In genomic region chr3:122103864-122104808, GRCm38 (mm10) we compare ENCODE assay signal across 8 mouse cellular contexts. TPM values are rescaled to one million over a fixed set of nuclear protein-coding genes. Genes with fewer than 3 reads are reported as not detected.
A peak's percentile ranks its signal among the peaks of the same experiment; 100 is the strongest.
DNase-seq lines count a peak whose midpoint lies in the region; ATAC-seq and TF ChIP-seq lines count a peak whose summit lies in the region.

No protein-coding gene starts in this region.

- H3K4me2 ChIP-seq in heart, embryonic 14.5 days (ENCODE audit: low read length): peak overlapping the region; percentile 70
- H3K4me2 ChIP-seq in liver, embryonic 14.5 days (ENCODE audit: low read depth): peak overlapping the region; percentile 47; the same call in 1 of the 2 replicates
- H3K4me2 ChIP-seq in neural tube, embryonic 11.5 days (ENCODE audit: low read depth): 0 out of 2 replicates have a peak overlapping the region, but pooled peaks have one; percentile 7
- peak overlapping the region; percentile 52 for H3K4me2 ChIP-seq in stomach, embryonic 16.5 days (ENCODE audit: low read depth, low read length)

- H3K4me3 ChIP-seq in forebrain, embryonic 10.5 days: peak overlapping the region; percentile 32
- peak overlapping the region; percentile 37 to 41 for H3K4me3 ChIP-seq in heart, embryonic 14.5 days (ENCODE audit: control insufficient read depth in 1 of 2, insufficient read depth in 1 of 2, low read depth in 1 of 2, low read length in 2 of 2)
- peak overlapping the region; percentile 14 to 26; a peak in 3 of 4 replicates for H3K4me3 ChIP-seq in liver, embryonic 14.5 days (ENCODE audit: insufficient read depth in 1 of 2, low read depth in 2 of 2, low read length in 2 of 2)
- H3K4me3 ChIP-seq in neural tube, embryonic 11.5 days (ENCODE audit: low read depth, low read length): no peak overlapping the region
- H3K4me3 ChIP-seq in stomach, embryonic 16.5 days (replicated peaks; ENCODE audit: low read length): peak overlapping the region; percentile 35

- TF ChIP-seq EP300 in liver, embryonic 14.5 days (IDR thresholded peaks at IDR 0.05; ENCODE audit: low read depth): no peak

- WGBS in forebrain, embryonic 10.5 days: 30% methylated on average over 20 of the region's 20 CpGs
- 19% methylated on average over 20 of the region's 20 CpGs for whole genome bisulfite sequencing in heart, embryonic 14.5 days
- WGBS in liver, embryonic 14.5 days (ENCODE audit: insufficient replicate concordance): 31% methylated on average over 20 of the region's 20 CpGs
- 34% methylated on average over 20 of the region's 20 CpGs for WGBS in neural tube, embryonic 11.5 days
- WGBS in stomach, embryonic 16.5 days: 22% methylated on average over 20 of the region's 20 CpGs

- peak overlapping the region; percentile 56 for H3K9ac ChIP-seq in heart, embryonic 14.5 days (ENCODE audit: low read length)
- no peak overlapping the region for H3K9ac ChIP-seq in liver, embryonic 14.5 days (replicated peaks)
- no peak overlapping the region for H3K9ac ChIP-seq in neural tube, embryonic 11.5 days (ENCODE audit: low read length)
- H3K9ac ChIP-seq in stomach, embryonic 16.5 days (ENCODE audit: low read length): peak overlapping the region; percentile 24; the same call in 1 of the 2 replicates

- no peaks in the 10 kb centered on the region for H3K36me3 ChIP-seq in forebrain, embryonic 10.5 days (replicated peaks)
- no peaks in the 10 kb centered on the region for H3K36me3 ChIP-seq in heart, embryonic 14.5 days (ENCODE audit: control insufficient read depth, insufficient read depth, low read length)
- H3K36me3 ChIP-seq in liver, embryonic 14.5 days (replicated peaks; ENCODE audit: control insufficient read depth, insufficient read depth, low read depth): no peaks in the 10 kb centered on the region
- no peaks in the 10 kb centered on the region for H3K36me3 ChIP-seq in neural tube, embryonic 11.5 days (ENCODE audit: control insufficient read depth, insufficient read depth, low read length)
- no peaks in the 10 kb centered on the region for H3K36me3 ChIP-seq in stomach, embryonic 16.5 days (ENCODE audit: control insufficient read depth, insufficient read depth, low read length)

- 0 out of 2 replicates have a peak overlapping the region, but pooled peaks have one; percentile 35 for H3K27ac ChIP-seq in forebrain, embryonic 10.5 days
- 0 out of 4 replicates have a peak overlapping the region, but pooled peaks of 1 of the 2 experiments have one; percentile 21 for H3K27ac ChIP-seq in heart, embryonic 14.5 days (replicated peaks in 1 of 2; ENCODE audit: control insufficient read depth in 1 of 2, insufficient read depth in 1 of 2, low read depth in 2 of 2, low read length in 2 of 2)
- H3K27ac ChIP-seq in liver, embryonic 14.5 days: no peak overlapping the region
- H3K27ac ChIP-seq in neural tube, embryonic 11.5 days (ENCODE audit: low read depth, low read length): no peak overlapping the region
- peak overlapping the region; percentile 12; the same call in 1 of the 2 replicates for H3K27ac ChIP-seq in stomach, embryonic 16.5 days (ENCODE audit: low read length)

- peak; percentile 94 for TF ChIP-seq CTCF in liver, embryonic 14.5 days (IDR thresholded peaks at IDR 0.05; ENCODE audit: low read depth)

- H3K9me3 ChIP-seq in forebrain, embryonic 10.5 days: no peaks in the 10 kb centered on the region
- no peaks in the 10 kb centered on the region for H3K9me3 ChIP-seq in heart, embryonic 14.5 days (ENCODE audit: control insufficient read depth, low read length)
- H3K9me3 ChIP-seq in liver, embryonic 14.5 days (ENCODE audit: control insufficient read depth, low read length): no peaks in the 10 kb centered on the region
- no peaks in the 10 kb centered on the region for H3K9me3 ChIP-seq in neural tube, embryonic 11.5 days (ENCODE audit: control insufficient read depth, low read length)
- no peaks in the 10 kb centered on the region for H3K9me3 ChIP-seq in stomach, embryonic 16.5 days (replicated peaks; ENCODE audit: control insufficient read depth, low read length)

- 0 out of 2 replicates have a peak, but pooled peaks have one; percentile 41 for ATAC-seq in heart, embryonic 14.5 days (ENCODE audit: insufficient number of reproducible peaks, insufficient read depth, low FRiP score, low read depth)
- peak; percentile 46 for ATAC-seq in liver, embryonic 14.5 days (ENCODE audit: insufficient read depth)
- ATAC-seq in neural tube, embryonic 11.5 days (ENCODE audit: insufficient read depth, low FRiP score, low TSS enrichment): no peak
- ATAC-seq in stomach, embryonic 16.5 days (ENCODE audit: insufficient read depth, low FRiP score): peak; percentile 53; the same call in 1 of the 2 replicates

- H3K4me1 ChIP-seq in forebrain, embryonic 10.5 days: peaks cover 25% of the 10 kb centered on the region
- H3K4me1 ChIP-seq in heart, embryonic 14.5 days (ENCODE audit: control insufficient read depth in 2 of 2, insufficient read depth in 2 of 2, low read length in 2 of 2): peaks cover 9 to 23% of the 10 kb centered on the region in 2 experiments
- peaks cover 11 to 31% of the 10 kb centered on the region in 2 experiments for H3K4me1 ChIP-seq in liver, embryonic 14.5 days (replicated peaks; ENCODE audit: control insufficient read depth in 2 of 2, insufficient read depth in 2 of 2, low read length in 1 of 2)
- H3K4me1 ChIP-seq in neural tube, embryonic 11.5 days (ENCODE audit: control insufficient read depth, insufficient read depth, low read length): no peaks in the 10 kb centered on the region
- H3K4me1 ChIP-seq in stomach, embryonic 16.5 days (ENCODE audit: control insufficient read depth, insufficient read depth, low read length): 0 out of 2 replicates have a peak, but pooled peaks cover 7% of the 10 kb centered on the region

- peak; percentile 47 to 65 for DNase-seq in CD8-positive naive resting alpha-beta T cell, adult 2 months (ENCODE audit: low read depth in 2 of 2, low spot score in 2 of 2)
- DNase-seq in c-Kit-positive CD71-negative TER-119-negative erythroid progenitor cells, embryonic 14.5 days (ENCODE audit: low read depth): peak; percentile 49
- peak; percentile 85 for DNase-seq in forebrain, embryonic 10.5 days (ENCODE audit: extremely low spot score, low spot score)
- peak; percentile 92 for DNase-seq in kidney, postnatal 14 days
- DNase-seq in liver, embryonic 14.5 days (ENCODE audit: low read depth in 3 of 3, low spot score in 3 of 3): peak; percentile 47 to 50 (median 49)
- peak; percentile 86 for DNase-seq in neural tube, embryonic 11.5 days (ENCODE audit: low spot score)

- peaks cover 40% of the 10 kb centered on the region for H3K27me3 ChIP-seq in forebrain, embryonic 10.5 days (ENCODE audit: poor library complexity, severe bottlenecking)
- no peaks in the 10 kb centered on the region for H3K27me3 ChIP-seq in heart, embryonic 14.5 days (ENCODE audit: control insufficient read depth, insufficient read depth, low read length)
- H3K27me3 ChIP-seq in liver, embryonic 14.5 days (ENCODE audit: control insufficient read depth, insufficient read depth, low read length): no peaks in the 10 kb centered on the region
- H3K27me3 ChIP-seq in neural tube, embryonic 11.5 days (ENCODE audit: control insufficient read depth, insufficient read depth, low read length): no peaks in the 10 kb centered on the region
- no peaks in the 10 kb centered on the region for H3K27me3 ChIP-seq in stomach, embryonic 16.5 days (ENCODE audit: control insufficient read depth, insufficient read depth, low read length)

RNA-seq across cellular contexts. Expression of gene Abca4, which starts 59.9 kb away (rescaled TPM):
- 1.7 and 2.1 TPM in 2 replicates for polyA plus RNA-seq in forebrain, embryonic 10.5 days (2016; fragmentation: Nextera tagmentation; extraction: Ambion mirVana)
- 3.6 and 3.9 TPM in 2 replicates for polyA plus RNA-seq in heart, embryonic 14.5 days (2014; fragmentation: Nextera tagmentation; extraction: Ambion mirVana)
- 0.35 TPM in 2 replicates for polyA plus RNA-seq in liver, embryonic 14.5 days (2012; rRNA removed)
- 0.53 and 0.69 TPM in 2 replicates for polyA plus RNA-seq in liver, embryonic 14.5 days (2014; fragmentation: Nextera tagmentation; extraction: Ambion mirVana)
- polyA plus RNA-seq in neural tube, embryonic 11.5 days (2014; fragmentation: Nextera tagmentation; extraction: Ambion mirVana): 0.49 and 1.0 TPM in 2 replicates
- polyA plus RNA-seq in stomach, embryonic 16.5 days (2015; fragmentation: Nextera tagmentation; extraction: Ambion mirVana): 0.84 and 0.87 TPM in 2 replicates

Comparison
In these comparisons a context has a peak if more than half of its experiments do, and no peak if none do; other contexts are left out.
1. H3K27ac ChIP-seq: peak in forebrain, embryonic 10.5 days (single experiment) and stomach, embryonic 16.5 days (single experiment); none in liver, embryonic 14.5 days (single experiment) and neural tube, embryonic 11.5 days (single experiment).
2. H3K4me2 ChIP-seq: peak in every context shown above with its lines; median percentile 70 in heart, embryonic 14.5 days; 52 in stomach, embryonic 16.5 days; 47 in liver, embryonic 14.5 days; 7 in neural tube, embryonic 11.5 days.
3. H3K9ac ChIP-seq: peak in heart, embryonic 14.5 days (single experiment) and stomach, embryonic 16.5 days (single experiment); none in liver, embryonic 14.5 days (single experiment) and neural tube, embryonic 11.5 days (single experiment).
4. Peak in every context shown above with its lines, with median percentiles within 50 percentile points of each other: DNase-seq.